Mouse (Mus musculus): ENCODE measurements at regions not wholly inside any gene's neighbourhood (a gene's known extent, or its start where the extent isn't known, plus 50 kb on each side); places are given as distances from the start of the nearest gene placed in this dataset.

DNA sequence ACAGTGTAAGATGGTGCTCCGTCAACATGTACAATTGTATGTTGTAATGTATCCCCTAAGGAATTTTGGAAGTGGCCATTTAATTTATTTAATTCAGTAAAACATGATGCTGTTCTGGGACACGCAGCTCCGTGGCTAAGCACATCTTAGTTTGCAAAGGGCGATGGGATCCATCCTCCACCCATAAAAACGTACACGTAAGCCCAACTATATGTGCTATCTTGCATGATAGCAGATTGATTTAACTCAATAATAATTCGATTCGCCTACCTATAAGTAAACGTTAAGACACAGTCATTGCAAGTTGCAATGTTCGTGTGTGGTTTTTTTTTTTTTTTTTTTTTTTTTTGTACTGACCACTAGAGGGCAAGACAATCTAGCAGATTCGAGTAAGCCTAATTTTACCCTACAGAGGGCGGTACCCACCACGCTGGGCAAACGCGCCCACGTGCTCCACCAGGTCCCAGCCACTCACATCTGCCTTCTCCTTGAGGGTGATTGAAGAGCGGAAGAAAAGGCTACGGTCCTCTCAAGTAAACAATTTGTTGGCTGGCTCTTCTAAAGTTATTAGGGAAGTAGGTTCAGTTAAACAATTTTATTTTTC, 240.8 kb upstream of the Lrig3 start:
- DNase-seq: peak; percentile 76
- intact Hi-C loops (cut with DNase I): loop anchor here (10.0 kb wide), 1 partner anchor 800 kb away; no protein-coding TSS in a partner anchor

DNA sequence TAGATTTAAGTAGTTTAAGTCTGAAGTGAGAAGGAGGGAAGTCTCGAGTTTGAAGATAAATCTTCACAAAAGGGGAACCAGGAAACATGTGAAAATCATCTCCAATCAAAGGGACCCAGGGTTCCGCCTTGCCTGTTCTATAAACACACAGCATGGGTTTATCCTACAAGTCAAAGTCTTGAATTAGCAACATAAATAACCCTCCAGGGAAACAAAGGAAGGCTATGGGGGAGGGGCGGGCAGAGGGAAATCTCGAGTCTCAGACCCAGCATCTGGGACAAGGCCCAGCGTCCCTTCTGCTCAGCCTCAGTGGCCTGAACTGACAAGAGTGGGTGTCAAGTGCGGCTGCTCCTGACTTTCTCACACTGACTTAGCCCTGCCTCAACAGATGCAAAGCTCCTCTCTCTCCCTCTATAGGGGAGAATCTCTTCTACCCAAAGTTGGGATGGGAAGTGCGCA, 240.3 kb upstream of the Lrig3 start:
- intact Hi-C loops (cut with DNase I): loop anchor here (10.0 kb wide), 1 partner anchor 799 kb away; no protein-coding TSS in a partner anchor
- DNase-seq: peak; percentile 24

DNA sequence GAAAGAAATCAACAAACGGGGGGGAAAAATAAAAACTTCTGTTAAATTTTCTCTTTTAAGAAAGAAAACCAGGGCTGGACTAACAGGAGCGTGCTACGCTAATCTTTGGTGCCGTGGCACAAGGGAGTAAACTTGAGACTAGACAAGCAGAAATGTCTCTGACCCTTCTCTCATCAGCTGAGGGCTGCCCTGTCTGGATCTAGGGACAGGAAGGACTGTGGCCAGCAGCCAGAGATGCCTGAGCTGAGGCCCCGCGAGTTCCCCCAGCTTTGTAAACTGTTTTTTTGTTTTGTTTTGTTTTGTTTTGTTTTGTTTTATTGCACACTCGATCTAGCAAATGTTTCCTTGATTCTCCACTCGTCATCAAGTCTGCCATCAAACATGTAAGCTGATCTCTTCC, 239.4 kb upstream of the Lrig3 start:
- DNase-seq: peak; percentile 6
- intact Hi-C loops (cut with DNase I): loop anchor here (10.0 kb wide), 1 partner anchor 798 kb away; no protein-coding TSS in a partner anchor

DNA sequence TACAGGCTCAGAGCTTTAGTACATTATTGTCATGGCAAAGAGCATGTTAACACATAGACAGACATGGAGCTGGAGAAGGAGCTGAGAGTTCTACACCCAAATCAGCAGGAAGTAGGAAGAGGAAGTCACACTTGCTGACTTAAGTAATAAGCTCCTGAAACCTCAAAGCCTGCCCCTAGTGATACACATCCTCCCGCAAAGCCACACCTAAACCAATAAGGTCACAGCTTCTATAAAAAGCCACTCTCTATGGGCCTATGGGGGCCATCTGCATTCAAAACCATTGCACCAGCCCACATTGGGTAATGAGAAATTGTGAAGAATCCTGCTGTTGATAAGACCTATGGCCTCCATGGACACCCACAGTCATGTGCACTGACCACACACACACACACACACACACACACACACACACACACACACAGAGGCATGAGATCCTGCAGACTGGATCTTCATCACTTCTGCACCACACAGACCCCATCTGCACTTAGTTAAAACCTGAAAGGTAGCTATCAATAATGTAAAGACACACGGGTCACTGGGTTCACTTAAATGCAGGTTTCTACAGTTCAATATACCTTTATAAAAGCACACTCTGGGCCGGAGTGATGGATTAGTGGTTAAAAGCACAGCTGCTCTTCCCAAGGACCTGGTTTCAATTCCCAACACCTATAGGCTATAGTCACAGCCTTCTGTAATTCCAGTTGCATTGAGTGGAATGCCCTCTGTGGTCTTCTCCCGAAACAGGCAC, 230.0 kb upstream of the Lrig3 start:
- intact Hi-C loops (cut with DNase I): no loop called here
- no peak for DNase-seq

DNA sequence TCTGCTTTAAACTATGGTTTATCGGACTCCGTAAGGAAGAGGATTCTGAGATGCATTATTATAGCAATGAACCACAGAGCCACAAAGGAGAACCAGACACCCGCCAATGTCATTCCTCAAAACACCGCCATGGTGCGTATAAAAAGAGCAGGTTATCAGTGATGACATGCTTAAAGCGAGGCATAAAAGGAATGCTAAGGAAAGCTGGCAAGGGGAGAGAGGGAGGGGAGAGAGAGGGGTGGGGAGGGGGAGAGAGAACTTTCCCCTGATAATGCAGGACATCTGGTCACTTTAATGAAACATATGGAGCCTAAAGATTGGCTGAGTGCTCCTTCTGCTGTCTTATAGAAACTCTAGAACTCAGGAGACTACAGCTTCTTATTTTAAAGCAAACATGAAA, 222.8 kb upstream of the Lrig3 start:
- intact Hi-C loops (cut with DNase I): no loop called here
- DNase-seq: no peak

DNA sequence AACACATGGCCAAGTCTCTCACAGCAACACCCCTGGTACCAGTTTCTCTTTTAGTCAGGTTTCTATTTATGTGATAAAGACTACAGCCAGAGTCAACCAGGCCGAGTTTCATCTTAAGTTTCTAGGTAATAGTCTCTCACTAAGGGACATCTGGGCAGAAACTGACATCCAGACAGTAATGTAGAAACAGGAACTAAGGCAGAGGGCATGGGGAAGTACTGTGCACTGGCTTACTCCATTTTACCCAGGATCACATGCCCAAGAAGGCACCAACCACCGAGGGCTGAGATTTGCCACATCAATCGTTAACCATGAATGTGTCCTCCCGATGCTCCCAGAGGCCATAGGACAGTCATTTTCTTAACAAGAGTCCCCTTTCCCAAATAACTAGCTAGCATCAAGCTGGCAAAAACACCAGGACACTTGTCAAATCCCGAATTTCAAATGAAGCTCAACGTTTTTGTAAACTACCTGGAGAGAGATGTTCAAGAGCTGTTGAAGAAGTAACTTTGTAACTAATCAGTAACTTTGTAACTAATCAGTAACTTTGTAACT, 216.9 kb upstream of the Lrig3 start:
- intact Hi-C loops (cut with DNase I): no loop called here

DNA sequence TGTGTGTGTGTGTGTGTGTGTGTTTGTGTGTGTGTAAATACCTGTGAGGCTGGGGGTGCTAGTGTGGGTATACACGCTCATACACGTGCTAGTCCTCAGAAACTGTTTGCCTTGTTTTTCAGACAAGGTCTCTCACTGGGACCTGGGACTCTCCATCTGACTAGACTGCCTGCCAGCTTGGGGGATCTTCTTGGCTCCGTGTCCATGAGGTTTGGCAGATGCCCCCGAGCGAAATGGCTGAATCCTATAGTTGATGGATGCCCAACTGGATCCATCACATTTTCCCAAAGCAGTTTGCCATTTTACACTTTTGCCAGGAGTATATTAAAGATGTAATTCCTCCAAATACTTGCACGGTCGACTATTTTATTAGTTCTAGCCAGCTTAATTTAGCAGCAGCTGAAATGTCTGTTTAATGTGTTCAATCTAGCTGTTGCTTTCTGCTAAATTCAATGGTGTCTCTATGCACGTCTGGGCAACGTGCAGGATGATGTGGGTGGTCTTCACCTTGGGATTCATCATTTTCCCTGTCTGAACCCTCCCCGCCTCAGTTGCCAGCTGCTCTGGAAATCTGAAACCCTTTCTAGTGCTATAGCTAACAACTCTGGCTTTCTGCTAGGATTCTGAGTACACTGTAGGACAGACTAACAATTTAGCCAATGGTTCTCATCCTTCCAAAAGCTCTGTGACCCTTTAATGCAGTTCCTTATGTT, 213.3 kb upstream of the Lrig3 start:
- intact Hi-C loops (cut with DNase I): no loop called here
- DNase-seq: peak; percentile 72

More for the DNA sequence above, 216.9 kb upstream of the Lrig3 start:
- no peak for DNase-seq

DNA sequence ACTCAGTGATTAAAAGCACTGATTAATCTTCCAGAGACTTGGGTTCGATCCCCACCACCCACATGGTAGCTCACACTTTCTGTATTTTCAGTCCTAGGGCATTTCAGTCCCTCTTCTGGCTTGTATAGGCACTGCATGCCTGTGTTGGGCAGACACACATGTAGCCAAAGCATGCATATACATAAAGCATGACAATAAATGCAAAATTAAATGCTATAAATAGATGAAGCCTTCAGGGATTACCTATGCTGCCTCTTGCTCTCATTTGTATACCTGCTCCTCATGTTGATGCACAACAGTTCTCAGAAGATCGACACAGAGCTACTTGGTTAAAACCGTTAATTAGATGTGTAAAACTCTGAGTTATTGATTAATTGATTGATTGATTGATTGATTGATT, 206.8 kb upstream of the Lrig3 start:
- intact Hi-C loops (cut with DNase I): no loop called here
- no peak for DNase-seq

DNA sequence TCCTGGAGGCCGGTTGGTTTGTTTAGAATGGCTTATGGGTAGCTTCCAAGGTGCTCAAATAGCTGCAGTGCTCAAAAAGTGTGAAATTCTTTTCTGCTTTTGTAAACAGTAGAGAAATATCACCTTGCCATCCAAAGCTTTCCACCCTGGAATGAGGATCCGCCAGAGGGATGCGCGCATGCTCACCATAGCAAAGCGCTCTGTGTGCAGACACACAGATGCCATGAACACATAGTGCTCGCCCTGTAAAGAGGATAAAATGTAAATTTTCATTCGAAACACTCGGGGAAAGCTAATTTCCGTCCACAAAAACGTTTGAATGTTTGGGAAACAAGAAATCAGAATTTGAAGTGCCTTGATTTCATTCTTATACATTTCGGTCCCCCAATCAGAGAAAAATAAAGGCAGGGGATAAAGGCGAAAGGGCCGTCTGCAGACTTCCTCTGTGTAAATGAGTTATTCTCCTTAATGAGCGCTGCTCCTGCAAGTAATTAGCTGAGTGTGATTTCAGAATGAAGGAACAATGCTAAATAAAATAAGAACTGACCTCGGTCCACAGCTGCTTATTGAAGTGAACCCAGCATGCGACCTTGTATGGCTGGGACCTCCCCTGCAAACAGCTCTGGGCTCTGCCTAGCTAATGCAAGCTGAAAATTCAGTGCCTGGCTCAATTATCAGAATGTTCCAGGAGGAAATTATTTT, 203.4 kb upstream of the Lrig3 start:
- no peak for DNase-seq
- intact Hi-C loops (cut with DNase I): no loop called here

DNA sequence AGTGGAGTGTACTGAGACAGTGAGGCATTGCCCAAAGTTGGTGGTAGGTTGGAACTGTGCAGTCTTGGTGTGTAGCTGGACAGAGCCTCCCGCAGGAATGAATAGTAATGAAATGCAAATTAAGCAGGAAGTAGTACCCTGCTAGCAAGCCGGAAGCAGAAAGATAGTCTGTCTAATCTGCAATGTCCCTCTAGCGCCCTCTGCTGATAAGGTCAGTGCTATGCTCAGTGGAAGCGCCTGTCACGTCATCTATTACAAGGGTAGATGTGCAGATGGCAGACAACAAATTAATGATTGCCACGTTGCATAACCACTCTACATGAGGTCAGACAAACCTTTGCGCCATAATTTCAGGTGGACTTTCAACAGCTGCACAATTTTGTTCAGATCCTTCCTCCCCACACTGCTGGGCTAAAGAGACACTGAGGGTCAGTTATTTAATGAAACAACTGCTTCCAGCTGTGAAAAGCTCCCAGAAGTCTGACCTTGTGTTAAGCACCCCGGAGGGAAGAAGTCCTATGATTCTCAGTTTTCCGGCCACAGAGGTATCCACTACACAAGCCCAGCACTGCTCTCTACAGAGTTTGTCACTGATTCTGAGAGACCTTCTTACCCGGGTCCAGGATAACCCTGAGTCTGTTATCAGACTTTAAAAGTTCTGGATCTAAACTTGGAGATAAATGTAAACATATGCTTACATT, 201.4 kb upstream of the Lrig3 start:
- intact Hi-C loops (cut with DNase I): no loop called here
- peak; percentile 43 for DNase-seq

DNA sequence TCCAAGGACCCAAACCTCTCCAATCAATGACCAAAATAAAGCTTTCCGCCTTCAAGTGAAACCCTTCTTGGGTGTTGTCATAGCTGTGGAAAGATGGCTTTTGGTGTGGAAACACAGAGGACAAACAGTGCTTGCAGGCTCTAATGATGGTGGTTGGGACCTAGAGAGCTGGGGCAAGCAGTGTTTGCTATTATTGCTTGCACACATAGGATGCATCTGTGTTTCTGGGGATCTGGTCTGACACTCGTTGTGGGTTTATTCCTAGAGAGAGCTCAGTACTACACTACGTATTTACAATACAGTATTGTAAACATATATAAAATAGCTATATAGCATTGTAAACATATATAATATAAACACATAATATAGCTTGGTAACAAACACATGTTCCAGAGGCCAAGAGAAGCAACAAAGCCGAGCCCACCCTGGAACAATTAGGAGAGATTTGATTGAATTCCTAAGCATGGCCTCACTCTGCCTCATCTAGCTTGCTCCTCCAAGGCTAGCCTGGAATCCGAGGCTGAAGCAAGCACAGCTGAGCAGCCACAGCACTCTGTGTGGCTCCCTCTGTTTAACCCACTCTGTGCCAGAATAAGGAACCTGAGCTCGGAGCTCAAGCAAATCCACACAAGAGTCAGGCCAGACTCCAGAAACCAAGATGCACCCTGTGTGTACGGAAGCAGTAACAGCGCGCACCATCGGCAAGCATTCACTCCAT, 200.7 kb upstream of the Lrig3 start:
- intact Hi-C loops (cut with DNase I): no loop called here
- DNase-seq: no peak

DNA sequence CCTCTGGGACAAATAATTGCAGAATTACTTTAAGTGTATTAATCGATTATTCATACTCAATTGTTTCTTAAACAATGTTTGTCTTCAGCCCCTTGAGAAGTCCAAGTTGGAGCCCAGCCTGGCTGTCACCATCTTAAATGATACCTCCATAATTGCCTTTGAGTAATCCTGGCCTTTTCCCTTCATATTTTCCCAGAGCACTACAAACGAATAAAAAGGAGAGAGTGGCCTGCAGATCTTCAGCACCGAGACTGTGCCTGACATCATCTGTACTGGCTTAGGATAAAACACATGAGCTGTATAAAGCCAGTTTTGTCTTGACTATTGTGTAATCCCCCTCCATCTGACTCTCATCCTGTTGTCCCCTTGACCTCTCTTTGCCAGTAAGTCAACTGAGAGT, 197.7 kb upstream of the Lrig3 start:
- DNase-seq: no peak
- intact Hi-C loops (cut with DNase I): no loop called here

DNA sequence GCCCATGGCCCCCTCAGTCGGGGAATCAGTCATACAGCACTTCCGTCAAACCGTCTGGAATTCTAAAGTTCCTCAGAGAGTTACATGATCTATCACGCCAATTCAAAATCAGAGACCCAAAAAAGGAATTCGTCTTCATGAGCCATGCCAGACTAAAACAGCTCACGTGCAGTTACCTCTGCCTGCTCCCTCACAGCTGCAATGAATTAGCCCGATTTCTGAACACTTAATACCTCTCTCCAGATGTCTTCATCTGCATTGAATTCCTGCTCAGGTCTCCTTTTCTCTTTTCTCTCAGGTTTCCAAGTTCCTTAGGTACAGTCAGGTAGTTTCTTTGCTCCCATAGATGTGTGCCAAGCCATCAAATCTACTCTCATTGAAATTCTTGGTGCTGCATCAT, 192.4 kb upstream of the Lrig3 start:
- intact Hi-C loops (cut with DNase I): no loop called here

DNA sequence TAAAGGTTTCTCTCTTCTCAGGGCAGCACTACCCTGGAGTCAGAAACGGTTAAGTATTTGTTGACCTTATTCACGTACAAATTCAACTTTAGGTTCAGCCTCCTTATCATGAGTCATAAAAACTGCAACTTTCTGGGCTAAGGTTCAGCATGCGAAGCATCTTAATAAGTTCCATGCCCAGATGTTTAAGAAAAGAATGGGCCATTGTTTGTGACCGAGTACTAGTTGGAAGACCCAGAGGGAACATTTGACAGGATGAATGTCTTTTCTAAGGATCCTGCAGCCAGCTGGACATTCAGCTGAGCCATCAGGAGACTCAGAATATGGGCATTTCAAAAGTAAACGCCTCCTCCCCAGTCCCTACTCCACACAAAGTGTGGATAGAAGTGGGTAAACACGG, 183.5 kb upstream of the Lrig3 start:
- intact Hi-C loops (cut with DNase I): no loop called here
- DNase-seq: no peak

More for the DNA sequence above, 192.4 kb upstream of the Lrig3 start:
- no peak for DNase-seq

DNA sequence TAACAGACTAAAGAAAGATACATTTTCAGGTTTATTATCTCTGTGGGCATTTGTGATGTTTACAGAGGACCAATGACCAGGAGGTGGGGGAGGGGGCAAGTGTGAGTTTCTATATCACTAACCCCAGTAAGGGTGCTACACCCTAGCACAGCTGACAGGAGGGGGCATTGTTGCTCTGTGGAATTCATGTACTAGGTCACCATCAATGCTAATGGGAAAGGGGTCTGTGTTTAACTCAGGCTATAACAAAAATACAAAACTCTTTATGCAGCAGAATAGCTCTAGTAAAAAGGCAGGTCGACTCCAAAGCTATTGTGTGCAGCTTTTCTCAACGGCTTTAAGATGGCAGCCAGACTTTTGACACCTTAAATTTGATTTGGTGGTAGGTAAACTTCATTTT, 181.1 kb upstream of the Lrig3 start:
- intact Hi-C loops (cut with DNase I): loop anchor here (5.0 kb wide), 1 partner anchor 547 kb away; no protein-coding TSS in a partner anchor
- DNase-seq: peak; percentile 61

DNA sequence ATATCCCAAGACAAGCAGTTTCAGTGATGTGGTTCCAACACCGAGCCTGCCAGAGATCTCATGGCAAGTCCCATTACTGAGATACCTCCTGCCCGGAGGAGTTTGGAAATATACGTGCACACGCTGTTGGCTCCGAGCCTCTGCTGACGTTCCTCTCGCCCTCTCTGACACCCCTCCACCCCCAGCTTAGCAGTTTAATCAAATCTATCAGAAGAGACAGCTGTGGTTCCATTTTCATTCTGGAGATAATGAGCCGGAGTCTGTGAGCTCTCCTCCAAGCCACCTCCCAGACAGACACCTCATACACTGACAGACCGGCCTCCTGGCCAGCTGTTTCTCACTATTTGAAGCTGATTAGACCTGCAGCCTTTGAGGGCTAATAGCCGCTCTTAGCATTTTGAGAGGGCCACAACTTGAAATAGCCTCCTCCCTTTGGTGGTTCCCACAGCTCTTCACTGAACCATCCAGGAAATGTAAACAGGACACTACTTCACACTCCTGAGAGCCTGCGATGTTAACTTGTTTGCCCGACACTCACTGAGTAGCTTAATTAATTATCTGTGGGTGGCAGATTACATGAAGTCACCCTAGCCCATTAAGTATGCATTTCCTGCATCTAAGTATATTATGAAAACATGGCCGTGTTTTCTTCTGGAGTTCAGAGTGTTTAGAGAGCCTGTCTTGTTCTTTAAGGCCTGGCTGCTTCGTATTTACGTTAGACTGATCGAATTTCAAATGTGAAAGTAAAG, 180.3 kb upstream of the Lrig3 start:
- peak; percentile 14 for DNase-seq
- intact Hi-C loops (cut with DNase I): loop anchor here (5.0 kb wide), 1 partner anchor 547 kb away; no protein-coding TSS in a partner anchor

DNA sequence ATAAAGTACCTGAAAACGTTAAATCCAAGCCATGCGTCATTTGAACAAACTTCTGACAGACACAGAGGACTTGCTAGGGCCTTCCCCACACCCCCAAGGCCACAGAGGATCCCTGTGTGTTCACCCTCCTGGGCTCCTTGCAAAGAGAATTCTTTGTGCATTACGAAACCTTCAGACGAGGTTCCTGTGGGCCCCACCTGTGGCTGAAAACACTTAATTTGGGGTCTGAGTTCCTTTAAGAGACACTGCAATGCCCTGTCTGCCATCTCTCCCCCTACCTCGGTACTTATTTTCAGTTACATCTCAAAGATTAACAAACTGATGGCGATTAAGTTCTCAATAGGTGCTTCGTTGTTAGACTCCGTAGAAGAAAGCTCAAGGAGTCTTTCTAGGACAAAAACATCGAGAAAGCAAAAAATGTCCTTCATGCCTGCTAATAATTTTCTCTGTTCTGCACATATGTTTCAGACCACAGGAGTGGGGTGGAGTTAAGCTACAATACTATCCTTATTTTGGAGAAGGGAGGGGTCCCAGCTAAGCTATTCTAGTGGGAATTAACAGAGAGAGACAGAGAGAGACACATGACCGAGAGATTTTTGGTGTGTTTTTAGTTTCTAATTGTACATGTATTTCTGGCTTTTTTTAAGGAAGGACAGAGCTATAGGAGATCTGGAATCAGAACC, 179.6 kb upstream of the Lrig3 start:
- intact Hi-C loops (cut with DNase I): loop anchor here (5.0 kb wide), 1 partner anchor 546 kb away; no protein-coding TSS in a partner anchor
- DNase-seq: no peak

DNA sequence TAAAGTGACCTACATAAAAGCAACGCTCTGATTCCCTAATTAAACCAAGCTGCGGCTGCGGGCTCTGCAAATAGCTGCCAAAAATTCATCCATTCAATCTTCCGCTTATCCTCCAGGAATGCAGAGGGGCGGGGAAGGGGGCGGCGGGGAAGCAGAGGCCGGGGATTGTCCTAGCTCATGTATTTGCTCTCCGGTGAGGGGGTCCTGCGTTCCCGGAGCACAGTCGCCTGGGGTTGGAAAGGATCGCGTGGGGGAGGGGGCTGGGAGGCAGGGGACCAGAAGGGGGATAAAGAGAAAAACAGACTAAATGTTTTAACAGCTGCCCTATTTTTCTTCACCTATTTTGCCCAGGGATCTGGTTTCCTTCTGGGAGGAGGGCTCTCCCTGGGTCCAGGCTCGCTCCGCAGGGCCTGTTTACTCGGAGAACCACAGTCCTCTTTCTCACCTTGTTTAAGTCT, 179.1 kb upstream of the Lrig3 start:
- DNase-seq: peak; percentile 64
- intact Hi-C loops (cut with DNase I): loop anchor here (5.0 kb wide), 1 partner anchor 545 kb away; no protein-coding TSS in a partner anchor
